Mouse (Mus musculus) lung, adult 2 months (tissue): ENCODE measurements at regions not wholly inside any gene's neighbourhood (a gene's known extent, or its start where the extent isn't known, plus 50 kb on each side); places are given as distances from the start of the nearest gene placed in this dataset.

ENCODE experiments used
- CTCF ChIP-seq: fragments of 200-500 bp; IDR thresholded peaks from 2 replicates; pipeline ENCODE4 v1.5.1; 2011; ENCODE audit warnings: mild to moderate bottlenecking, low read length, control low read depth; ENCODE audit not compliant: insufficient read depth
- POLR2A ChIP-seq: fragments of 200-500 bp; IDR thresholded peaks from 2 replicates; pipeline ENCODE4 v1.6.1; 2011; ENCODE audit warnings: low read depth, mild to moderate bottlenecking, control low read depth, low read length, borderline replicate concordance; ENCODE audit errors: extremely low read depth

DNA sequence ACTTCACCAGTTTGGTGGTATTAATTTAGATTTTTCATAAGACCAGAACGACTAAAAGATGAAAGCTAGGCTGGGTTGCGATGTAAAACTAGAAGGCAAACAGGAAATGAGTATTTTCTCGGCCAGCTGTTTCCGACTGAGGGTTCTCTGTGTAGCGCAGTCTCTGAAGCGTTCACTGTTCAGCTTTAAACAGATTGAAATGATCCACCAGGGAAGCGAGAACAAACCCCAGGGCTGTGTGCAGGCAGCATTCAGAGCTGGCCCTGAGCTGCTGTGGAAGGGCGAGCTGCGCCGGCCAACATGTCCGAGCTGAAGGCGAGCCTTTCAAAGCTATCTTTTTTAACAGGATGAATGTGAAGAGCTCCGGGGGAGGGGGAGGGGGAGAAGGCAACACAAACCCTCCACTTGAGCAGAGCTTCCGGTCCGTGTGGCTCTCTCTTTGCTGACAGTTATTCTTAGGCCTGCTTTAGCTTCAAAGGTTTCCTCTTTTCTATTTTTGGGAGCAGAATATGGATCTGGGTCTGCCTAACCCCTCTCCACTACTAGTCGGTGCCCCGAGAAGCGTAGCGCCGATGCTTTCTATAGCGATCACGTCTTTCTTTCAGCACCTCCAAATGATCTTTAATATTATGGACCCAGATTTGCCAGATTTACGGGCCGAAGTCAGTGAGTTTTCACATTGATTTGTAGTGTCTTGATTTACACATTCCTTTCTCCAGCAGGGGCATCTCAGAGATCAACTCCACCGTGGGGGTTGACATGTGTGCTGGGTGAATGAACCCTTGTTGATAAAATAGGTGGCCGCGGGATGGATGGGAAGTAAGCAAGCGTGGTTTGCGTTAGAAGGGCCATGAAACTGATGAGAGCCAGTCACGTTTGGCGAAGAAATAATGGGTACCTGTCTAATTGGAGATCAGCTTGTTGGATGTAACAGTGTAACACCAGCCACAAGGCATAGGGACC lies 59.3 kb upstream of the Map3k1 start:
- TF ChIP-seq CTCF (no peak), POLR2A (no peak)
